Mouse (Mus musculus): Measurements from ENCODE around the gene Sfxn5. TPM values are rescaled to one million over a fixed set of nuclear protein-coding genes. Genes with fewer than 3 reads are reported as not detected.

Gene Sfxn5
- total RNA-seq, 2 experiments from 2014 or later = 63.9 to 69.7 TPM

- intact Hi-C loops (cut with DNase I) = no loop called here
- no peak for DNase-seq
Observed at GRCm38 (mm10) chr6:85206182-85206938, 126.9 kb downstream of the Sfxn5 start.

DNA sequence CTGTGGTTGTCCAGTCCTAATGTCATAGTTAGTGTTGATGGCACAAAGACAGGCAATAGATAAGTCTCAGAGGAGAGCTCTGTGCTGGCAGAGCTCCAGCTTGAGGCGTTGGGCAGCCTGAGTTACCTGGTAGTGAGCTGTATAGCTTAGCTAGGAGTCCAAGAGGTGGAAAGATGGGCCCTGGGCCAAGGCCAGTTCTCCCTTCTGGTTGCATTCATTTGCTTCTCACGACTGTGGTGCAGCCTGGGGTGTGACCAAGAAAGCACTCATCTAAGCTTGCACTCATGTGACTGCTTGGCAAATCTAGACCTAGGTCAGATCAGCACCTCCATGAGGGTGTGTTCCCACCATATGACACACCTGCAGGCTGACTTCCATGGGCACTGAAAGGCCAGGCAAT, 135.3 kb downstream of the Sfxn5 start:
- intact Hi-C loops (cut with DNase I) = no loop called here
- no peak for DNase-seq

GRCm38 (mm10) chr6:85193381-85194318, 139.6 kb downstream of the Sfxn5 start:
- DNase-seq = no peak
- intact Hi-C loops (cut with DNase I) = no loop called here

DNA sequence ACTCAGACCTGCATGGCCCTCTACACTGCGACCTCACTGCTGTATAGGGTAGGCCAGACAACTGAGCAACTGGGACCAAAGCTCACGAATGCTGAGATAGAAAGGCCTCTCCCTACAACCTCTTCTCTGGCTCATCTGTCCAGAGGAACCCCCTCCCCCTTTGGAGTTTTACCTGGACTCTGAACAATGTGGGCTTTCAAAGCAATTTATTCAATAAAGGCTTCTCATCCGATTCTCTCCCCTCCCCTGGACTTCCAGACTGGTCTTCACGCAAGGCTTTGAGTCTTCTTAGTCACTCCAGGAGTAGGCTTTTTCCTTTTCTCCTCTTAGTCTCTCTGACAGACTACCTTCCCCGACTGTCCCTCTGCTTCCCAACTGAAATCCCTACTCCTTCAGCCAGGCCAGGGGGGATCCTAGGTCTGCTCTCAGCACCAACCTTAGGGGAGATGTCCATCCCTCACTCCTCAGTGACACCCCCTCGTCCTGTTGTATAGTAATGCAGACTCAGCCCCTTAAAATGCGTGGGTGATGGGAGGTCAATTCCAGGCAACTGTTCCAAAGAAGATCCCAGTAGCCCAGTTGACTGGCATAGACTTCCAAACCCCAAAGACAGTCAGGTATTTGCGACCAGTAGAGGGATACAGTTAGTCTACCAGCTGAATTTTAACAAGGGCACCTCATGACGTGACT, 141.3 kb downstream of the Sfxn5 start:
- intact Hi-C loops (cut with DNase I) = no loop called here
- no peak for DNase-seq

DNA sequence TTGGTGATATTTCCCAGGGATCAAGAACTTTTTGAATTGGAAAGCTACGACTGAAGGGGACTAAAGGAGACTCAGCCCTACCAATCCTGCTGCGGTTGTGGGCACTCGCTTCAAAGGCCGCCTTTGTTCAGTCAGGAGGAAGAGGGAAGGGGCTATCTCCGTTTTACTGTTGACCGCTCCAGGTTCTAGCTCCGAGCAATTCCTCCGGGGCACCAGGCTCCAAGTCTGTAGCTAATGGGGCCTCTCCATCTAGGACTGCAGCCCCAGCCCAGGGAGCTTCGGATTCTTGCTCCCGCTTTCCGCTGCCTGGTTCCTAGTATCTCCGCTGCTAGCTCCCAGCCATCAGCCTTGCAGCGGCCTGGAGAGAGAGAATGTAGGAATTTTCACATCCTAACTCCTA, 142.6 kb downstream of the Sfxn5 start:
- DNase-seq = no peak

DNA sequence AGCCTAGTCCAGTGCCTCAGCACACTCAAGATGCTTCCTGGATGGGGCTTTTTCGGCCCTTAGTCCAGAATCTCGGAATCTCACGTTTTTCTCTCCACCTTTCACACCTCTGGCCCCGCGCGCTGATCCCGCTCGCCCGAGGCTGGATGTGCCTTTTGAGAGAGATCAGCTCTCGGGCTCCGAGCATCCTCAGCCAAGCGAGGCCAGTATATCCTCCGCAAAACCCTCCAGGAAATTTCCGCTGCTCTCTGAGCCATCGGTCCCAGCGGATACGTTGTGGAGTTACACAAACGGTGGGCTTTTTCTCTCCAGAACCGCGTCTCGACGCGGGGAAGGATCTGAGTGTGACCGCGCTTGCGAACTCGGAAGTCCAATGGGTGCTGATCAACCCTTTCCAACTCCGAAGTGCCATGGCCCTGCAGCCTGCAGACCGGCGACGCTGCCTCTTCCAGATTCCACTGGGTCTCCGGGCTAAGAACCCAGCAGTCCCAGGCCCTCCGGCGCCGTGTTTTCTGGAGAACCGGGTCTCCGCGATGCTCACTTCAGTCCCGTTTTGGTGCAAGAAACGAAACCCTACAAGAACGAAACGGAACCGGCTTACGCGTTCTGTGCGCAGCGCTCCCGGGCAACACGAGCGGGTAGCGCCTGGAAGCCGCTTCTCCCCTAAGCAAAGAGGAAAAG, 143.2 kb downstream of the Sfxn5 start:
- intact Hi-C loops (cut with DNase I) = loop anchor here (10.0 kb wide), 1 partner anchor 145 kb away; the partner anchor contains the start of gene Sfxn5
- DNase-seq = no peak

More for the DNA sequence above, 142.6 kb downstream of the Sfxn5 start:
- intact Hi-C loops (cut with DNase I) = no loop called here

GRCm38 (mm10) chr6:85189361-85189760, 143.9 kb downstream of the Sfxn5 start:
- intact Hi-C loops (cut with DNase I) = loop anchor here (10.0 kb wide), 1 partner anchor 145 kb away; the partner anchor contains the start of gene Sfxn5
- no peak for DNase-seq

DNA sequence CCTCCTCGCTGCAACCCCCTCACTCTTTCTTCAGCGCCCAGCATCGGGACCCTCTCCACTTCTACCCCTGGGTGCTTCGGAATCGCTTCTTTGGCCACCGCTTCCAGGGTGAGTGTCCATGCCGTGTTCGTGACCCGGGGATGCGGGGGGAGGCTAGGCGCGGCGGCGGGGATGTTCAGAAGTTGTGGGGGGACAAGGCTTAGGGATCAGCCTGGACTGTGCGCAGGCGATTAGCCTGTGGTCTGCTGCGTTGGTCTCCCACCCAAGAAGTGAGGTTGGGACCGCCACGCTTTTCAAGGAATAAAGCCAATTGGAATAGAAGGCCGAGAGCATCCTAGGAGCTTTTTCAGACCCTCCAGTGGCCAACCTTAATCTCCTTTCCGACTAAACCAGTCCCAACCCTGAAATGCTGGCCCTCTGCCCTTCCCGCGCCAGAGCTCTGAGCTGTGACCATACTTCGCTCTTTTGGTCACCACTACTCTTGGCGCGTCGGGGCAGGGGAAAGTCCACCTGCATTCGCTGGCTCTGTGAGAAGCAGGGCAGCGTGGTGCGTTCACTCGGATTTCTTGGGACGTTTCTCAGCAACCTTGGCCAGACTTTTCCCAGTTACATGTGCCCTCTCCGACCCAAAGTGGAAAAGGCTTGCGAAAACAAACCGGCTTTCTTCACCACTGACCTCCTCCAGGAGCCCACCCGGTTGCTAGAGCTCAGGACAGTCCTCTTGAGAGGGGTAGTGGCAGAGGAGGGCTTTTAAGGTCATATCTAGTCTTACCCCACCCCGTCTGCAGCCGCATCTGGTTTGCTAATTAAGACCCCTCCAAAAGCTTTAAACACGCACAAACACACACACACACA, 144.7 kb downstream of the Sfxn5 start:
- intact Hi-C loops (cut with DNase I) = loop anchor here (10.0 kb wide), 1 partner anchor 146 kb away; the partner anchor contains the start of gene Sfxn5
- no peak for DNase-seq

DNA sequence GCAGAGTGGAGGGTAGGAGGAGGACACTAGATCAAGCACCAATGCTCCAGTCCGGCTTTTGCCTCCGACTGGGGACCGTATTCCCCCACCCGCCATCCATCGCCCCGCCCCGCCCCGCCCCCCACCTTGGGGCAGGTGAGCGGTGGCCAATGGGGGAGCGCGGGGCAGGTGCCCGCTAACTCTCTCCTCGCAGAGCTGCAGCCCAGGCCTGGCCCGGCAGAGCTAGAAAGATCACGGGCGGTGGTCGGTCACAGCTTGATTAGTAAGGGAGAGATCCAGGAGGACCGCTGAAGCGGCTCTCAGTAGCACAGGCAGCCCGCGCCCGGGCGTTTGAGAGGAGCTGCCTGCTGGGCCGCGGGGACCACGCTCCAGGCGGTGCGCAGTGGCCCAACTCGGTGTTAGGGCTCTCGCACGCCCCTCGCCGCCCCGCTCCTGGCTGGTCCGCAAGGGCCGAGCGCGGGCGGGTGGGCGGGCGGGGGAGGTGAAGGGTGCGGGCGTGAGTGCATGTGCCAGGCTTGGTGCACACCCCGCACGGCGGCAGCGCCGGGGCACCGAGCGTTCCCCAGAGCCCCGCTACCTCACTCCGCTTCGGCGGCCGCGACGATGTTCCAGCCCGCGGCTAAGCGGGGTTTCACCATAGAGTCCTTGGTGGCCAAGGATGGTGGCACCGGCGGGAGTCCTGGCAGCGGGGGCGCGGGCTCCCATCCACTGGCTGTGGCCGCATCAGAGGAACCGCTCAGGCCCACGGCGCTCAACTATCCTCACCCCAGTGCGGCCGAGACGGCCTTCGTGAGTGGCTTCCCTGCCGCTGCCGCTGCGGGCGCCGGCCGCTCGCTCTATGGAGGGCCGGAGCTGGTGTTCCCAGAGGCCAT, 145.6 kb downstream of the Sfxn5 start, which contains the start of gene Emx1:
Gene Emx1, plus strand, starts transcription at position 99 of the 872 bp plus-strand sequence.
- intact Hi-C loops (cut with DNase I) = loop anchor here (10.0 kb wide), 1 partner anchor 147 kb away; the partner anchor contains the start of gene Sfxn5
- no peak for DNase-seq

- no peak for DNase-seq
- intact Hi-C loops (cut with DNase I) = loop anchor here (10.0 kb wide), 1 partner anchor 148 kb away; the partner anchor contains the start of gene Sfxn5
Observed at GRCm38 (mm10) chr6:85186744-85187059, 146.5 kb downstream of the Sfxn5 start.

DNA sequence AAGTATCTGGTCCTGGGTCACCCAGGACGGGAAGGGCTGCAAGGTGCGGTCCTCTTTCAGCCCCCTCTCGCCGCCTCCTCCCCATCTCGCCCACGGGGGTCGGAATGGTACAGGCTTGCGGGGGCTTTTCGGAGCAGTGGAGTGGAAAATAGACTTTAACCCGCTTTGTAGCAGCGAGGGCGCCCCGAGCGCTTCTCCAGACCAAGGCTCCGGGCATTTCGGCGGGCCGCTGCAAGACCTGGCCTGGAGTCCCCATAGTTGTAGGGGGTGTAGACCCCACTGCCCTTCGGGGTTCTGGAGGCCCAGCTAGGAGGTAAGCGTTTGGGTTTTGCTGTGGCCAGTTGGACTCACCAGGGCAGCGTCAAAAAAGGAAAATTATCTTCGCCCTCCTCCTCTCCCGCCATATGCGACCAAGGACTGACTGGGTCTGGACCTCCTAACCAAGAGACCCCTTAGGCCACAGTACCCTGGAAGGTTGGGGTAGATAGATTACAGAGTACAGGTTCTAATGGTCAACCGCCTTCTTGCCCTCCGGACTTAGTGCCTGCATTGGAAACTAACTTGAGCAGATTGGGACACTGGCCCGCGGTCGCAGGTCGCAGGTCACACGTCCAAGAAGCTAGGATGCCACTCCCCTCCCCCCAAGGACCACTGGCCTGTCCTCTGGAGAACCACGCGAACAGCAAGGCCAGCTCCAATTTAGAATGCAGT, 147.0 kb downstream of the Sfxn5 start:
- DNase-seq = no peak

GRCm38 (mm10) chr6:85183951-85184350, 149.3 kb downstream of the Sfxn5 start:
- intact Hi-C loops (cut with DNase I) = loop anchor here (10.0 kb wide), 1 partner anchor 151 kb away; the partner anchor contains the start of gene Sfxn5
- no peak for DNase-seq

More for the DNA sequence above, 147.0 kb downstream of the Sfxn5 start:
- intact Hi-C loops (cut with DNase I) = loop anchor here (10.0 kb wide), 1 partner anchor 149 kb away; the partner anchor contains the start of gene Sfxn5

DNA sequence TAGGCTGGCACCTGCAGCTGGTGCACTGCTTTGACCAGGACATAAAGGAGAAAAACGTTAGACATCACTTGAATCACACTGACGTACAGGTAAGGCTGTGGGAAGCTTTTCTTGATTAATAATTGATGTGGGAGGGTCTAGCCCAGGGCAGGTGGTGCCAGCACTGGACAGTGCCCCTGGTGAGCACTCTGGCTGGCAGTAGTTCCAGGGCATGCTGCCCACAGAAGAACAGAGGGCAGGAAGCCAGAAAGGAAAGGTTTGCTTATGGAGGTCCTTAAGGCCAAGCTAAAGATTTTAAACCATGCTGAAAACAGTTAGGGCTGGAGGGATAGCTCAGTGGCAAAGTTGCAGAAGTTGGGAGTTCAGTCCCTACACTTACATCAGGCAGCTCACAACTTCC, 153.2 kb downstream of the Sfxn5 start:
- no peak for DNase-seq
- intact Hi-C loops (cut with DNase I) = loop anchor here (10.0 kb wide), 1 partner anchor 155 kb away; the partner anchor contains the start of gene Sfxn5

DNA sequence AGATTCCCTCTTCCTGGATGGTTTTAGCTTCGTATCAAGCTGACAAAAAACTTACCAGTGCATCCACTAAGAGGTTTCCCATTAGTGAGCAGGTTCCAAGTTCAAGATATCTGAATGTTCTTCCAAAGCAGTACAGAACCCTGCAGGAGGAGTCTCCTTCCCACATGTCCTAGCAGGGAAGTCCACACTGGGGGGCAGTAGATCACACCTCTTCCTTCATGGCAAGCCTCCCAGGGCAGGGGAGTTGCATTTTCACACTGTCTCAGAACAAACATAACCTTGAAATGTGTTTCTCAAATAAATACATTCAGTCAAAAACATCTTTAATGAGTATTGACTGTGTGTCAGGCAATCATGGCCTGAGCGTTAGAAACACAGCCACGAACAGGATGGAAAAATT, 153.7 kb downstream of the Sfxn5 start:
- DNase-seq = no peak
- intact Hi-C loops (cut with DNase I) = no loop called here

DNA sequence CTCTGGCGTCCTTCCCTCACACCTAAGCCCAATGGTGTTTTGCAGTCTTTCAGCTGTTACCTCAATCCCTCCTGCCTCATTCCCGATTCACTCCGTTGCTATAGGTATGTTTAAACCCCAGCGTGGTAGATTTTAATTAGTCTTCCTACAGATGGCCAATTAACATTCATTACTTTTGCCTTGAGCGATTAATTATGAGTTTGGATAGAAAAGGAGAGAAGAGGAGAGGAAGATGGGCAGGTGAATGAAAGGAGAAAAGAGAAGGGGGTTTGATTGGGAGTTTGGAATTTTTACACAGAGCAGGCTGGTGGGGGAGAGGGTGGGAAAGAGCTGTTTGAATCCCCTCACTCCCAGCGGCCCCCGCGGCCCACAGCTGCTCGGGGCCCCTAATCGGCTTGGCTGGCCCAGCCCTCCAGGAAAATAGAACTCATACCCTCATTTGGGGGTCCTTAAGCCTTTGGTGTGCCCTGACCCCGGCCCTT, 167.7 kb downstream of the Sfxn5 start:
- intact Hi-C loops (cut with DNase I) = no loop called here
- no peak for DNase-seq

Measured in left cerebral cortex, postnatal 4 days (tissue).